Mouse (Mus musculus) olfactory bulb, adult 2 months (tissue): ENCODE measurements around the gene Gm8773.

Experiments
- CTCF ChIP-seq: fragments of 200-500 bp; IDR thresholded peaks from 2 replicates; pipeline ENCODE4 v1.5.1; 2012; ENCODE audit warnings: low read depth, mild to moderate bottlenecking, low read length, moderate library complexity; ENCODE audit not compliant: insufficient read depth
- POLR2A ChIP-seq: fragments of 200-500 bp; IDR thresholded peaks from 2 replicates; pipeline ENCODE4 v1.6.1; 2012; ENCODE audit warnings: mild to moderate bottlenecking, low read depth, low read length, moderate library complexity; ENCODE audit not compliant: insufficient read depth

DNA sequence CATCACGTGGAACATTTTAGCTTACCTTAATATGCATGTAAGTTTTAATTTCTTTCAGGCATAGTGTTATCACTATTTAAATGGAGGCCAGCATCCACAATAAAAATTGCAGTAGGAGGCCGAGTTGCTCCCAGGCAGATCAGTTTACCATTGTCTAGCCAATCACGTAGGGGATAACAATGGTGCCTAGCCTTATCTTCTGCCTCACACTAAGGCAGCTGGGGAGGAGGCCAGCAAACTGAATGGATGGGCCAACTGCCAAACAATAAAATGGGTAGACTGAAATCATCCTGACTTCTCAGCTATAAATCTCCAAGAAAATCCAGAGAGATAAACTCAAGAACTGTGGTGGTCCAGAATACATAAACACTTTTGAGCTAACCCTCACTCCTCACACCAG, 33.8 kb upstream of the Gm8773 start:
- no peak for TF ChIP-seq CTCF
- TF ChIP-seq POLR2A: no peak
